Mouse (Mus musculus): ENCODE measurements around the gene Psen1. TPM values are rescaled to one million over a fixed set of nuclear protein-coding genes. Genes with fewer than 3 reads are reported as not detected.

Gene Psen1
- total RNA-seq, 2 experiments from 2014 or later, result 23.3 to 28.6 TPM

GRCm38 (mm10) chr12:83716416-83717184 is 28.6 kb downstream of the Psen1 start:
- intact Hi-C loops (cut with DNase I; ENCODE audit: low total_unique reads), result loop anchor here (5.0 kb wide), 1 partner anchor 81 kb away; no protein-coding TSS in a partner anchor
- DNase-seq, result no peak

- DNase-seq, result no peak
- intact Hi-C loops (cut with DNase I; ENCODE audit: low total_unique reads), result loop anchor here (5.0 kb wide), 1 partner anchor 78 kb away; no protein-coding TSS in a partner anchor
Measured at GRCm38 (mm10) chr12:83719431-83719830, 31.5 kb downstream of the Psen1 start.

DNA sequence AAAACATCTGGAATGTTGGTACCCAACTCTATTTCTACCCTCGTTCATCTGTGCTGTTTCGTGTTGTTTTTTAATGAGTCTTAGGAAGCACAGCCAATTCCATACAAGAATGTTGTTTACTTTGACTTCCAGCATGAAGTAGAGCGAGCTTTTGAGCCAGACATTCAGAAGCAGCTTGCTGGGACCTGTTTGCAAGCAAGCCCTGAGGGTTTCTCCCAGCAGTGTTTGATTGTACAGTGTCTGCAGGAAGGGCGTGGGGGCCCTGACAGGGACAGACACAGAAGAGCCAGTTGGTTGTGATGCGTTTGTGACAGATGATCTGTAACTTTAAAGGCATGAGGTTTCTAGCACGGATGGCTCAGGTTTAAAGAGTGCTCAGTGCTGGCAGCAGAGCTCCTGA is 33.3 kb downstream of the Psen1 start:
- no peak for DNase-seq
- intact Hi-C loops (cut with DNase I; ENCODE audit: low total_unique reads), result no loop called here

DNA sequence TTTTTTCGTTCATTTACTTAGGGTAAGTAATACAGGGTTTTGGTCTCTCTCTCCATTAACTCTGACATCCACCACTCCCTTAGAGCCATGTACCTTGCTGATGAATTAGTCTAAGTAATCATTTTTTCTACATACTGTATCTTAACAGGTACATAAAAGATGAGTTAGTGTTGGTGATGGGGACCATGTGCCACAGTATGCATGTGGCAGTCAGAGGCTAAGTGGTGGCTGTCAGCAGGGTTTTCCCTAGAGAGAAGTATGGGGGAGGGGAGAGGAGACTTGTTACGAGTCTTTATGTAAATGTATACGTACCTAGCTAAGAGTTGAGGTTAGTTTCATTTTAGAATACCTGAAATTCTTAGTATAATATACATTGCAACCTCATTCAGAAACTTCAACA is 35.1 kb downstream of the Psen1 start:
- DNase-seq, result no peak
- intact Hi-C loops (cut with DNase I; ENCODE audit: low total_unique reads), result no loop called here

DNA sequence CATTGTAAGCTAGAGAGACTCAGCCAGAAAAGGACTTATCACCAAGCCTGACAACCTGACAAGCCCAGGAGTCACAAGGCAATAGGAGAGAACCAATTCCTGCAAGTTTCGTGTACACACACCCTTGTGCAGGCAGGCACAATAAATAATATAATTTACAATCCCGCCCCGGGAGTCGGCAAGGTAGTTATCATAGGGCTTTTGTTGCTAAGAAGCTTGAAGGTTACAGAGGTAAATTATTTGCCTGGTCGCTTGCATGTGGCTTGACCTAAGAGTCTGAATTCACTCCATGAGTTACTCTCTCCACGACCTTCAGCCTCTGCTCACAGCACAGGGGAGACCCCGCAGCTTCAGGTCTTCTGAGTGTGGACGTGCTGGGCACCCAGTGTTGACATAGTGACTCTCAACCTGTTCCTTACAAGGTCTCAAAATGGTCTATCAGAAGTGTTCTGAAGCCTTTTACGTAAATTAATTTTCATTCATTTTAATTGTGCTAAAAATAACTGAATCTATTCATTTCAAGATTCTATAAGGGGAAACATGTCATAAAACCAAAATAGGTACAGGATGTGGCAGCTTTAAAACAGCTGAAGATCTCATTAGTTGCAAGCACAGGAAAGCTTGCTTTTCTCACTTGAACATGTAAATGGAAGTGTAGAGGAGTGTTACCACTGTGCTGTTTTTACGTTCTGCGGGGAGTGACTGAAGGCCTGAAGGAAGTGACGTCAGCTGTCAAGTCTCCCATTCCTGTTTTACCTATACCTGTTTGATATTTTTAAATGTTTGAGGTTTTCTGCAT is 38.8 kb downstream of the Psen1 start:
- intact Hi-C loops (cut with DNase I; ENCODE audit: low total_unique reads), result no loop called here
- no peak for DNase-seq

DNA sequence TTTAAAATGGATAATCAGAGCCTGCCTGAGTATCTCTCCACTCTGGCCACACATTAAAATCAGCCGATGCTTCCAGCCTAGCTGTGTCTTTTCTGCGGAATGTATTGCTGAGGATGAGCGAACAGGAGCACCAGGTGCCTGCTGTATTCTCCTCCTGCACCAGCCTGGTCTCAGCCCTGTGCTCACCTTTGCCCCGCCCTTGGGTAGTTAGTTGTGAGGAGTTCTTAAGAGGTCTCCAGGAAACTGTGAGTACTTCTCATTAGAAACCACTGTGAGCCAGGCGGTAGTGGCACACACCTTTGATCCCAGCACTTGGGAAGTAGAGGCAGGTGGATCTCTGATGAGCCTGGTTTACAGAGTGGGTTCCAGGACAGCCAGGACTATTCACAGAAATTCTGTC is 44.3 kb downstream of the Psen1 start:
- intact Hi-C loops (cut with DNase I; ENCODE audit: low total_unique reads), result no loop called here

DNA sequence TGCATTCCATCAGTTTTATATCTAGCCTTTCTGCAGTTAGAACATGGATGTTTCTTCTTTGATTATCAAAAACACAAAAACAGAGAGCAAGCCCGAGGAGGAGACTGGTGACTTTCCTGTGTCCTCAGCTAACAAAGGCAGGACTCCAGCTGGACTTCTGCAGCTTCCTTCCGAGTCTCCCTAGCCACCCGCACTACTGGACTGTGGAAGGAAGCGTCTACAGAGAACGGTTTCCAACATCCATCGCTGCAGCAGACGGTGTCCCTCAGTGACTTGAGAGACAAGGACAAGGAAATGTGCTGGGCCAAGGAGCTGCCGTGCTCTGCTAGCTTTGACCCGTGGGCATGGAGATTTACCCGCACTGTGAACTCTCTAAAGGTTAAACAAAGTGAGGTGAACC is 46.1 kb downstream of the Psen1 start:
- no peak for DNase-seq
- intact Hi-C loops (cut with DNase I; ENCODE audit: low total_unique reads), result no loop called here

More for the DNA sequence above, 44.3 kb downstream of the Psen1 start:
- DNase-seq, result no peak

DNA sequence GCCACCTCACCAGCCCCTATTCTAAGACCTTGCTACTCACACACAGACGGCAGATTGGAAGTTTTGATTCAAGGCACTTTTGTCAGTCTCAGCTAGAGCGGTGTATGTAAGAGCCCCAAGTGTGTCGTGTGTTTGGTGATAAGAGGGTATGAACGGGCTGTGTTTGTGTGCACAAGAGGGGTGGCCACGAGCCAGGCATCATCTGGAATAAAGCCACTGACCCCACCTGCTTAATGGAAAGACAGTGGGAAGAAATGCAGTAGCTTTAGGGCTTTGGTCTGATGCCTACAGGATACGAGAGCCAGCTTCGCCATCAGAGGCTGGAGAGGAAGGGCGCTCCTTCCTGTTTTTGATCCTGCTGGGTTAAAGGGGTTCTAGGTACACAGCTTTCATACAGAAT is 48.3 kb downstream of the Psen1 start:
- DNase-seq, result no peak
- intact Hi-C loops (cut with DNase I; ENCODE audit: low total_unique reads), result no loop called here

DNA sequence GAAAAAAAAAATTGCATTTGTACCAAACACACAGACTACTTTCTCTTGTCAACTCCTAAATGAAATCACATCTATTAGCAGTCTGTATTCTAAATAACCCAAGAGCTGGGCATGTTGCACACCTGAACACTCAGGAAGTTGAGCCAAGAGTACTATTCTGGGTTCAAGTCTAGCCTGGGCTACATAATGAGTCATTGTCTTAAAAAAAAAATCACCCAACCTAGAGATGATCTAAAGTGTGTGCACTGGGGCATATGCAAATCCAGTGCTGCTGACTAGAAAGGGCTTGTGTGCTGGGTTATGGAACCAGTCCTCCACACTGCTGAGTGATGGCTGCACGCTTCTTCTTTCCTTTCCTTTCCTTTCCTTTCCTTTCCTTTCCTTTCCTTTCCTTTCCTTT is 50.7 kb downstream of the Psen1 start:
- DNase-seq, result no peak
- intact Hi-C loops (cut with DNase I; ENCODE audit: low total_unique reads), result no loop called here

- no peak for DNase-seq
- intact Hi-C loops (cut with DNase I; ENCODE audit: low total_unique reads), result no loop called here
Measured at GRCm38 (mm10) chr12:83741722-83742121, 53.8 kb downstream of the Psen1 start.

- intact Hi-C loops (cut with DNase I; ENCODE audit: low total_unique reads), result no loop called here
- no peak for DNase-seq
Measured at GRCm38 (mm10) chr12:83742834-83743233, 54.9 kb downstream of the Psen1 start.

DNA sequence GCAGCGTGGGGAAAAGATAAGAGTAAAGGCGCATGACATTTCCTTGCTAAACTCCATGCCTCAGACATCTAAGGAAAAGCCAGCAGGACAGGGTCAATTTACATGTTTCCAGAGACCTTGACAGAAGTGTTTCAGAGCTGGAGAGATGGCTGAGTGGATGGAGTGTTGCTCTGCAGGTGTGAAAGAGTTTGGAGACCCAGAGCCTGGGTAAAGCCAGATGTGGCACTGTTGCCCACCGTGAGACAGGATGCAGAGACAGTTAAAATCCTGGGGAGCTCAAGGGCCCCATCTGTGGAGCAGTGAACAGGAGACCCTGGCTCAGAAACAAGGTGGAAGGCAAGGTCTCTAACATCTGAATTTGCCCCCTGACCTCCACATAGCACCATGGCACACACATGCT is 55.8 kb downstream of the Psen1 start:
- intact Hi-C loops (cut with DNase I; ENCODE audit: low total_unique reads), result no loop called here
- DNase-seq, result no peak

GRCm38 (mm10) chr12:83749186-83749585 is 61.2 kb downstream of the Psen1 start:
- DNase-seq, result no peak
- intact Hi-C loops (cut with DNase I; ENCODE audit: low total_unique reads), result no loop called here

DNA sequence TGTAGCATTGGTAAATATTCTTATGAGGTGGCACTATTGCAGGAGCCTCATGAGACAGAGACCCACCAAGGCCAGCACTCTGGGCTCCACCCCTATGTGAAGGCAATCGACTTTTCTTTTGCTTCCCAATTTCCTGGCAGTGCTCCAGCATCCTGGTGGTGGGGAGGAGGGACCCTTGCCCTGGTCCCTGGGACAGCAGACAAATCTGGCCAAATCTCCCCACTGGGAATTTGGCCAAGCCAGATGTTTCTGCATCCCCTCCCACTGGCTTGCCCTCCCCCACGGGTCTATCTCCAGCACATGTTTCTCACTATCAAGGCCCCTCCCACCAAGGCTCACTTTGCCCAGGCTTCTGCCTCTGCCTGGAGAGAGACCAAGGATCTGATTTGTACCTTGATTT is 64.5 kb downstream of the Psen1 start:
- DNase-seq, result peak; percentile 45
- intact Hi-C loops (cut with DNase I; ENCODE audit: low total_unique reads), result no loop called here

GRCm38 (mm10) chr12:83758735-83759134 is 70.8 kb downstream of the Psen1 start:
- DNase-seq, result no peak
- intact Hi-C loops (cut with DNase I; ENCODE audit: low total_unique reads), result no loop called here

GRCm38 (mm10) chr12:83760201-83760600 is 72.2 kb downstream of the Psen1 start:
- no peak for DNase-seq
- intact Hi-C loops (cut with DNase I; ENCODE audit: low total_unique reads), result no loop called here

DNA sequence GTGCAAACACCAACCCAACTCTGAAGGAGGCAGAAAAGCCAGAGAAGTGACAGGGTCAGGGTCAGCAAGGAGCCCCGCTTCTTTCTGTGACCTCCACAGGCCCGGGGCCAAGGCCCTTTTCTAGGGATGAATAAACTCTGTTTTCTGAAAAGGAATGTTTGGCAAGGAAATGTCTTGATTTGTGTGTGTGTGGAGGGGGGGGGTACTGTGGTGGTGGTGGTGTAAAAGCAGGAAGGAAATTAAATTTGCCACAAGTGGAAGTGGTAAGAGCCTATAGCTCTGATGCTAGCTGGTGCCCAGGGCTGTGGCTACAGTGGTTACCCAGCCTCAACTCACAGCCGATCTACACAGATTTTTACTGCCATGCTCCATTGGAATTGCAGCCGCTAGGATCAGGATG is 74.8 kb downstream of the Psen1 start:
- DNase-seq, result no peak
- intact Hi-C loops (cut with DNase I; ENCODE audit: low total_unique reads), result no loop called here

DNA sequence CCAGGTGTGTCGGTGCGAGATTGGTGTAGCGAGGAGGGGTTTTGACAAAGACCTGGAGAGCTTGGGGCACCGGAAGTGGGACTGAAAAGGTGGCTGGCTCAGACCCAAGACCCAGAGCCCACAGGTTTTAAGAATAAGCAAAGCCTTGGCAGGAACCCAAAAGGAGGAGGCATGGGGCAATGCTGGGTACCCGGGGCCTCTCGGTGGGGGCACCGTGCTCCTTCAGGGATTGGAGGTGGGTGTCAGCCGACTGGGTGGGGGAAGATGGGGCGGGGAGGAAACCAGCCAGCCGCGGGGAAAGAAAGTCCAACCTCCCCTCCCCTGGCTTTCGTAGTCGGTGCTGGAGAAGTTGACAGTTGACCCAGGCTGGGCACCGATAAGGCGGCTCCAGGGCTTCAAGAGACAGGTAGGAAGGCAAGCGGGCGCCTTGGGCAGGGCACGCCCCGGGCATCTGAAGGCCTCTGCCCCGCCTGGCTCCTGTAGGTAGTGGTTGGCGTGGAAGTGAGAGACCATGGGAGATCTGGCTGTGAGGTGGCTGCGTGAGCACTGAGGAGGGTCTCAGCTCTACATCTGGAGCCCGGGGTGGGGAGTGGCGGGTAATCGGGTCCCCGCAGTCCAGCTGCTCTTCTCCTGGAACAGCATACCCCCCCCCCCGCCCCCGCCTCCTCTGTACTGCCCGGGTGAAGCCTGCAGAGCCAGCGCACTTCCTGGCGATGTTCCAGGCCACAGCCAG is 75.5 kb downstream of the Psen1 start, which contains the start of gene Papln:
TSS of gene Papln (plus strand) at position 324 of the 733 bp plus-strand sequence.
- DNase-seq, result no peak
- intact Hi-C loops (cut with DNase I; ENCODE audit: low total_unique reads), result no loop called here

DNA sequence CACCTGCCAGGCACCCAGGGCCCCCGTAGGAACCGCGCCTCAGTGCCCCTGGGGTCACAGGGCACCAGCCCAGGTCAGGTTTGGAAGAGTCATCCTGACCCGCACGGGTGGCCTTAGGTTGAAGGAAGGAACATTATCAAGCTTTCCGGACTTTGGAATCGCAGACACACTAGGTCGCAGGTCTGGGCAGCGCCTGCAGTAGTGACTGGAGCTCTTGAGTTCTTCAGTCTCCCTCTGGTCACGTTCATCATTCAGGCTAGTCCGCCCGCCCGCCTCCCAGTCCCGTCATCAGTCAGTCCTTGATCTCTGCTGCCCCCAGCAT is 76.1 kb downstream of the Psen1 start:
- intact Hi-C loops (cut with DNase I; ENCODE audit: low total_unique reads), result no loop called here
- peak; percentile 39 for DNase-seq

GRCm38 (mm10) chr12:83764519-83764918 is 76.6 kb downstream of the Psen1 start:
- intact Hi-C loops (cut with DNase I; ENCODE audit: low total_unique reads), result no loop called here
- DNase-seq, result no peak
